Mouse (Mus musculus): ENCODE data around the gene Rab20.

DNA sequence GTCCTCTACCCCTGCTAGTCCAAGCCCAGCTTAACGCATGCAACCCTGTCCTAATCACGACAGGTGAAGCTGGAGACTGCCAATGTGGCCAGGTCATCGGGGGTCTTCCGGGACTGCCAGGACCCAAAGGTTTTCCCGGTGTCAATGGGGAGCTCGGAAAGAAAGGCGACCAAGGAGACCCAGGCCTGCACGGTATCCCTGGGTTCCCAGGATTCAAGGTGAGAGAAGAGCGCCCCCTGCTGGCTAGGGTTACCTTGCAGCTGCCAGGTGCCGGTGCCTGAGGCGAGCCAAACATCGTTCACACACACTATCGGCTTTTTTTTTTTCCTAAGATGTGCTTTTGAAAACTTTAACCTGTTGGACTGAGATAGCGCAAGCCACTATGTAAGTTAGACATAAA lies 57.4 kb downstream of the Rab20 start:
- TF ChIP-seq CTCF (IDR thresholded peaks at IDR 0.05; ENCODE audit: low read depth) (peak; percentile 76), EP300 (optimal IDR thresholded peaks at IDR 0.05) (no peak)
